Mouse (Mus musculus): ENCODE data around the gene Leo1. TPM values are rescaled to one million over a fixed set of nuclear protein-coding genes. Genes with fewer than 3 reads are reported as not detected.

Leo1 gene
- polyA plus RNA-seq, 2 experiments: 21.9 to 33.5 TPM

DNA sequence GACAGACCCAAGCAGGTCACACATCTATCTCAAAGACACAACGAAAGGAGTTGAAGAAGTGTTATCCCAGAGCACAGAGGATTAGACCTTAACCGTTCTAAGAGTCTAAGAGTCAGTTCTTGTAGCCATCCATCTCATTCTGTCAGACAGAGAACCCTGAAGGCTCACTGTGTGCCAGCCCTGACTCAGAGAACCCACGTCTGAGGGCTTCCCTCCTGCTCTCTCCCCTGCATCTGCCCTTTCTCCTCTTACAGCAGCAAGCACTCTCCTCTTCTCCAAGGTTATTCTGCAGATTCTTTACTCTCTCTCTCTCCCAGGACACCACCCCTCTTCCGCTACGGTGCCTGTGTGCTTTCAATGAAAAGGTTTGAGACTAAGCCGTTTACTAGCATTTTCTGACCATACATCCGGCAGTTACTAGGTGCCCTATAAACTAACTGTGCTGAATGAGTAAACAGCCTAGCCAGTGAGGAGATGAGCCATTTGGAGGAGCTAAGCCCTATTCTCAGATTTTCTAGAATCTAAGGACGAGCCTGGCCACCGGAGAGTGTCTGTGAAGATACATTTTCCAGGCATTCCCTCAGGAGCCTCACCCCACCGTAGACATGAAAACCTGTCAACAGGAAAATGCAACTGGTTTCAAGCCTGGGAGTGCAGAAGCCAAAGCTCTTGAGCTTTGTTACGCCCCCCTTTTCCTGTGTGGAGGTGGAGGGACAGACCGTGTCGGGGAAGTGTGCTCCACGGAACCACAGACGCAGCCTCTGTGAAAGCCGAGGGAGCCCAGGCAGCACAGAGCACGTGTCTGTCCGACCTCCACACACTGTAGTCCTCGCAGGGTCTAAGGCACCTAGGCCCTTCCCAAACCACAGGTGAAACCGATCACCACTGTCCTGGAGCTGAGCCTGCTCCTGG, 39.5 kb upstream of the Leo1 start:
- no peak overlapping the region for H3K9ac ChIP-seq (ENCODE audit: low read depth, low read length, severe bottlenecking)
- H3K9me3 ChIP-seq (ENCODE audit: control insufficient read depth, low read length): no peaks in the 10 kb centered on the region
- no peaks in the 10 kb centered on the region for H3K27me3 ChIP-seq (ENCODE audit: control insufficient read depth, insufficient read depth, low read length)
- no peak overlapping the region for H3K4me3 ChIP-seq (replicated peaks; ENCODE audit: low read length)
- H3K4me2 ChIP-seq (replicated peaks; ENCODE audit: low read depth, low read length, severe bottlenecking): no peak overlapping the region
- H3K4me1 ChIP-seq (ENCODE audit: control insufficient read depth, insufficient read depth, low read length): peaks cover 6% of the 10 kb centered on the region; the same call in 1 of the 2 replicates
- no peak for ATAC-seq (ENCODE audit: low FRiP score, low read depth)
- no peak for TF ChIP-seq POLR2A (IDR thresholded peaks at IDR 0.05; ENCODE audit: borderline replicate concordance, extremely low read depth, insufficient read depth, insufficient read length)
- no peak overlapping the region for H3K27ac ChIP-seq (replicated peaks; ENCODE audit: low read depth, low read length)
- no peak for DNase-seq (ENCODE audit: low spot score)
- WGBS: 62% methylated on average over 20 of the region's 20 CpGs
- peaks cover 20% of the 10 kb centered on the region for H3K36me3 ChIP-seq (ENCODE audit: control insufficient read depth, insufficient read depth, low read length)

DNA sequence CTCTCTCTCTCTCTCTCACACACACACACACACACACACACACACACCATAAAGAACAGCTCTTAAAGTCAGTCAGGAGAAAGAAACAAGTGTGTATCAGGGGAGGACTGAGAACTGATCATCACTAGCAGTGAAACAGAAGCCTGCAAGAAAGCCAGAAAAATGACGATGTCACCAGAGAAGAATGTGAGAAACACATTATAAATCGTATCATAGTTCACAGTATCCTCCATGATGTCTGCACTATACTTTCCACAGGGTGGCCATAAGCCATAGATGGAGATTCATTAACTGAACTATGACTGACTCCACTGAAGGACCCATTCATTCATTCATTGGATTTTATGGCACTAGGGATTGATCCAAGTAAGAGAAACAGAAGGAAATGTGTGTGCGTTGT, 37.8 kb upstream of the Leo1 start:
- H3K27ac ChIP-seq (replicated peaks; ENCODE audit: low read depth, low read length): no peak overlapping the region
- ATAC-seq (ENCODE audit: low FRiP score, low read depth): peak; percentile 67

DNA sequence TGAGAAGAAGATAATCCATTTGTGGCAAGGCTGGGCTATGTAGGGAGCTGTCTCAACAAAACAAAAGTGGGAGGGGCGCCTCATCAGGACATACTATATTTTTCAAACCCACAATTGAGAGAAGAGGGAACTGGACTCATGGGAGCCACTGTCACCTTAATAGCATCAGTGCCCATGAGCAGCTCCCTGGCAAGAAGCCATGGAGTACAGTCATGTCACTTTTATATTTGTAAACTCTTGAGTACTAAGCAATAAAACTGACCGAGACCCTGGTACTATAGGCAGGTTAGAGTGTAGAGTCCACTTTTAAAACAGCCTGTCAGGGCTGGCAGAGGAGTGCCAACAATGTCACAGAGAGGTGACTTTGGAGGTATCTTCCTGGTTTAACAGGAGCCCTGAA, 35.2 kb upstream of the Leo1 start:
- peaks cover 26% of the 10 kb centered on the region for H3K4me1 ChIP-seq (ENCODE audit: control insufficient read depth, insufficient read depth, low read length)
- TF ChIP-seq POLR2A (IDR thresholded peaks at IDR 0.05; ENCODE audit: borderline replicate concordance, extremely low read depth, insufficient read depth, insufficient read length): no peak
- H3K36me3 ChIP-seq (ENCODE audit: control insufficient read depth, insufficient read depth, low read length): no peaks in the 10 kb centered on the region
- no peaks in the 10 kb centered on the region for H3K27me3 ChIP-seq (ENCODE audit: control insufficient read depth, insufficient read depth, low read length)
- H3K27ac ChIP-seq (replicated peaks; ENCODE audit: low read depth, low read length): no peak overlapping the region
- H3K4me3 ChIP-seq (replicated peaks; ENCODE audit: low read length): no peak overlapping the region
- DNase-seq (ENCODE audit: low spot score): no peak
- H3K9ac ChIP-seq (ENCODE audit: low read depth, low read length, severe bottlenecking): no peak overlapping the region
- no peaks in the 10 kb centered on the region for H3K9me3 ChIP-seq (ENCODE audit: control insufficient read depth, low read length)
- 78% methylated on average over 2 of the region's 2 CpGs for WGBS
- ATAC-seq (ENCODE audit: low FRiP score, low read depth): no peak
- no peak overlapping the region for H3K4me2 ChIP-seq (replicated peaks; ENCODE audit: low read depth, low read length, severe bottlenecking)

More for the DNA sequence above, 37.8 kb upstream of the Leo1 start:
- Histone ChIP-seq H3K9me3 (ENCODE audit: control insufficient read depth, low read length) (no peaks in the 10 kb centered on the region), H3K36me3 (ENCODE audit: control insufficient read depth, insufficient read depth, low read length) (peaks cover 5% of the 10 kb centered on the region; the same call in 1 of the 2 replicates), H3K4me2 (replicated peaks; ENCODE audit: low read depth, low read length, severe bottlenecking) (no peak overlapping the region), H3K4me1 (ENCODE audit: control insufficient read depth, insufficient read depth, low read length) (peaks cover 17% of the 10 kb centered on the region), H3K9ac (ENCODE audit: low read depth, low read length, severe bottlenecking) (no peak overlapping the region), H3K27me3 (ENCODE audit: control insufficient read depth, insufficient read depth, low read length) (no peaks in the 10 kb centered on the region), H3K4me3 (replicated peaks; ENCODE audit: low read length) (no peak overlapping the region)
- no peak for TF ChIP-seq POLR2A (IDR thresholded peaks at IDR 0.05; ENCODE audit: borderline replicate concordance, extremely low read depth, insufficient read depth, insufficient read length)
- WGBS: 39% methylated on average over 3 of the region's 3 CpGs
- DNase-seq (ENCODE audit: low spot score): peak; percentile 41

DNA sequence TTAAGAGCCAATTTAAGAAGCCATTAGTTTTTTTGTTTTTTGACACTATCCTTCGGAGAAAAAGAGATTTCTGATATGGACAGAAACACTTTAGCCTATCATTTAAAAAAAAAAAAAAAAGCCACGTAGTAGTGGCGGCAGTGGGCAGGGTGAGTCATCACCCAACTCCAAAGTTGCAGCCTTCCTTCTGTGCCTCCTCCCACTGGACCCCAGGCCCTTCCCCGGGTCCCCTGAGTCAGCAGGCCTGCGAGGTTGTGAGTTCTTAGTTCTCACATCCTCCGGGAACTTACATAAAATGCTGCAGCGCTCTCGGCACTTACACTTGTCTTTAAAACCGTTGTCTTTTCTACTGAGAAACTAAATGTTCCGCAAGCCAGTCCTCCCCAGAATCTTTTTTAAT, 33.5 kb upstream of the Leo1 start:
- Histone ChIP-seq H3K36me3 (ENCODE audit: control insufficient read depth, insufficient read depth, low read length) (no peaks in the 10 kb centered on the region), H3K27ac (replicated peaks; ENCODE audit: low read depth, low read length) (no peak overlapping the region), H3K4me2 (replicated peaks; ENCODE audit: low read depth, low read length, severe bottlenecking) (peak overlapping the region; percentile 94), H3K4me3 (replicated peaks; ENCODE audit: low read length) (peak overlapping the region; percentile 89), H3K27me3 (ENCODE audit: control insufficient read depth, insufficient read depth, low read length) (no peaks in the 10 kb centered on the region), H3K9ac (ENCODE audit: low read depth, low read length, severe bottlenecking) (peak overlapping the region; percentile 45), H3K4me1 (ENCODE audit: control insufficient read depth, insufficient read depth, low read length) (peaks cover 26% of the 10 kb centered on the region), H3K9me3 (ENCODE audit: control insufficient read depth, low read length) (no peaks in the 10 kb centered on the region)
- ATAC-seq (ENCODE audit: low FRiP score, low read depth): no peak
- TF ChIP-seq POLR2A (IDR thresholded peaks at IDR 0.05; ENCODE audit: borderline replicate concordance, extremely low read depth, insufficient read depth, insufficient read length): no peak
- WGBS: 12% methylated on average over 10 of the region's 10 CpGs
- no peak for DNase-seq (ENCODE audit: low spot score)

DNA sequence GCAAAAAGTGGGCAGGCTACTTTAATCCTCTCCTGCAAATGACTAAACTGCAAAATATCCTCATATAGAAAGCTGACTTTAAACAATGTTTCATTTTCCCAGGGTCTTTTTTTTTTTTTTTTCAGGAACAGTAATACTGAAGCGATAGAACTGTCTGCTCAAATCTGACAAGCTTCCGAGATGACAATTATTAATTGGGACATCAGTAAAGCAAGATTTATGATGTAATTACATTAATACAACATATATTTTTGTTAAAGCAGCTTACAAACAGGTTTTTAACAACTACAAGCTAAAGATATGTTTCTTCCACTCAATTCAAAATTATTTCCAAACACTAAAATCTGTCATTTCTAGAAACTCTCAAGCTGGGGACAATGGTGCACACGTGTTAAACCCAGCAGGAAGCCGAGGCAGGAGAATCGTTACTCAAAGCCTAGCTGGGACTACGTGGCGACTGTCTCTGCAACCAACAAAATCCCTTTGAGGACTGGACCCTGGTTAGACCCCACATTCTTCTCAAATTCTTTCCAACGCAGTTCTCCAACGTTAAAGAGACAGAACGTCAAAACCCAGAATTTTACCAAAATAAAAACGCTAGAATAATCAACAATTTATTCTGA, 33.0 kb upstream of the Leo1 start:
- Histone ChIP-seq H3K36me3 (ENCODE audit: control insufficient read depth, insufficient read depth, low read length) (no peaks in the 10 kb centered on the region), H3K9me3 (ENCODE audit: control insufficient read depth, low read length) (no peaks in the 10 kb centered on the region), H3K4me3 (replicated peaks; ENCODE audit: low read length) (peak overlapping the region; percentile 89), H3K4me2 (replicated peaks; ENCODE audit: low read depth, low read length, severe bottlenecking) (peak overlapping the region; percentile 94), H3K4me1 (ENCODE audit: control insufficient read depth, insufficient read depth, low read length) (peaks cover 26% of the 10 kb centered on the region), H3K27ac (replicated peaks; ENCODE audit: low read depth, low read length) (peak overlapping the region; percentile 99), H3K9ac (ENCODE audit: low read depth, low read length, severe bottlenecking) (peak overlapping the region; percentile 92), H3K27me3 (ENCODE audit: control insufficient read depth, insufficient read depth, low read length) (no peaks in the 10 kb centered on the region)
- no peak for DNase-seq (ENCODE audit: low spot score)
- 5% methylated on average over 11 of the region's 11 CpGs for WGBS
- no peak for ATAC-seq (ENCODE audit: low FRiP score, low read depth)
- TF ChIP-seq POLR2A (IDR thresholded peaks at IDR 0.05; ENCODE audit: borderline replicate concordance, extremely low read depth, insufficient read depth, insufficient read length): no peak
